Mouse (Mus musculus) limb, embryonic 10.5 days (tissue): ENCODE measurements around the gene Celf2. TPM values are rescaled to one million over a fixed set of nuclear protein-coding genes. Genes with fewer than 3 reads are reported as not detected.
"Not testable (repeated sequence)": the region's sequence is repeated elsewhere in the genome, so short reads cannot be mapped to it uniquely, and the experiment has no call there.

Experiments used
- DNase-seq: peaks from one replicate; pipeline ENCODE4 v3.0.0-alpha.2; 2017; ENCODE audit warnings: low spot score
- H3K27ac ChIP-seq: fragments of 300-500 bp; sonication (generic); 2 replicates; pipeline ENCODE4 v1.5.1; 2016; ENCODE audit warnings: mild to moderate bottlenecking
- H3K27me3 ChIP-seq: fragments of 300-500 bp; sonication (generic); 2 replicates; pipeline ENCODE4 v1.6.1; 2016; ENCODE audit warnings: low read depth, mild to moderate bottlenecking; ENCODE audit not compliant: poor library complexity, severe bottlenecking
- H3K36me3 ChIP-seq: fragments of 300-500 bp; sonication (generic); 2 replicates; pipeline ENCODE4 v1.6.1; 2016; ENCODE audit warnings: mild to moderate bottlenecking, moderate library complexity
- H3K4me1 ChIP-seq: fragments of 300-500 bp; sonication (generic); 2 replicates; pipeline ENCODE4 v1.6.1; 2016
- H3K4me3 ChIP-seq: fragments of 300-500 bp; sonication (generic); 2 replicates; pipeline ENCODE4 v1.5.1; 2016; ENCODE audit warnings: mild to moderate bottlenecking, moderate library complexity
- H3K9me3 ChIP-seq: fragments of 300-500 bp; sonication (generic); replicated peaks from 2 replicates; pipeline ENCODE4 v1.6.1; 2016; ENCODE audit warnings: mild to moderate bottlenecking
- WGBS: fragments of 180-500 bp; shearing (Covaris S2); methylation state at CpG from one replicate; pipeline ENCODE4 v1.1.7; 2016; 5-methylcytosine and 5-hydroxymethylcytosine counted together
- polyA plus RNA-seq: library from polyadenylated mRNA; unstranded; fragments of >200 nt; fragmentation: Nextera tagmentation; extraction: Ambion mirVana; gene quantifications from 2 replicates; pipeline ENCODE4 v1.2.1, GENCODE M21; 2016

Gene Celf2
- polyA plus RNA-seq, 1 experiment from 2014 or later = 16.2 TPM

DNA sequence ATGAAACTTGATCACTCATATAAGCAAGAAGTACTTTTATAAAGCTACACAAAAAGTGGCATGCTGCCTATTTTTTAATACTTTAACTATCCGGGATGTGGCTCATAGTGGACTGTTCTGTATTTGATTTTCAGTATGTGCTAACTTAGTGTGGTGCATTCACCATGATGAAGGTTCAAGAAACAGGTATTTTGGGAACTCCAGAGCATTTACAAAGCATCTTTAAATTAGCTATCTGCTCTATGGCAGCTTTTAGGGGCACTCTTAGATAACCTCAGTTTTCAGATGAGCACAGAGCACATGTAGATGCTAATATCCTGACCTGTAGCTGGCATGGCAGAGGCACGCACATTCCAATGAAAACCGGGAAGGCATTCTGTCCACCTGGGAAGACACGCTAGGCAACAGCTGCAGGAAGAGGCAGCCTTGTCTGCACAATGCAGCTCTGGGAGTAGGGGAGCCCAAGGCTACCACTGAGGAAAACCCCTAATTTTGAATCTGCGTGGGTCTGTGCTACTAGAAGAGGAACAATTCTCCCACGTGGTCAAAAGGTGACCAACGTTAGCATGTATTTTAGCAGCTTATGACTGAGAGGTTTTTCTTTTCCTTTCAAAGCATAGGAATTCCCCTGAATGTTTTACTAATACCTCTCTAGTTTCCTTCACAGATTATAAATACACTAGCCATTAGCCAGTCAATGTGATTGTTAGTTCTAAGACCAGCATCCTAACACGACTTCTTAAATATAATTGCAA, 911.1 kb downstream of the Celf2 start:
- 85% methylated on average over 8 of the region's 8 CpGs for WGBS
- H3K27ac ChIP-seq = no peak overlapping the region

DNA sequence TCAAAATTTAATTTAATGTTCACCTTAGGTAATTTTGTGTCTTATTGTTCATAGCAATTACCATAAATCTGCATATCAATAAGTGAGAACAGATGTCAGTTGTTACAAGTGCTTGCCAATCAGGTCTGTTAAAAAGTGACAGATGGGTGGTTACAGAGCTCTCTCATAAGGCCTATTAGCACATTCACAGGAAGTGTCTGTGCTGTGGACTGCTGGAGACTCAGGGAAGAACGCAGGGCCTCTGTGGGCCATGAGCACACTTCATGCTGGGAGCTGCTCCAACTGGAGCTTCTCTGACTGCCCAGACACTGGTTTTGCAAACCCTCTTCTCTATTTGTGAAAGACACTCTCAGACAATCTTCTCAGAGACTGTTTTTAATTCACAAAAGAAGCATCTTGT, 914.6 kb downstream of the Celf2 start:
- no peak overlapping the region for H3K4me3 ChIP-seq
- no peaks in the 10 kb centered on the region for H3K36me3 ChIP-seq
- H3K9me3 ChIP-seq = no peaks in the 10 kb centered on the region
- 3% methylated on average over 1 of the region's 1 CpGs for WGBS
- H3K27ac ChIP-seq = no peak overlapping the region
- H3K4me1 ChIP-seq = peaks cover 18% of the 10 kb centered on the region
- no peak for DNase-seq
- no peaks in the 10 kb centered on the region for H3K27me3 ChIP-seq

More for the DNA sequence above, 911.1 kb downstream of the Celf2 start:
- no peaks in the 10 kb centered on the region for H3K9me3 ChIP-seq
- H3K27me3 ChIP-seq = no peaks in the 10 kb centered on the region
- no peak overlapping the region for H3K4me3 ChIP-seq
- H3K36me3 ChIP-seq = no peaks in the 10 kb centered on the region
- DNase-seq = no peak
- H3K4me1 ChIP-seq = peaks cover 18% of the 10 kb centered on the region

DNA sequence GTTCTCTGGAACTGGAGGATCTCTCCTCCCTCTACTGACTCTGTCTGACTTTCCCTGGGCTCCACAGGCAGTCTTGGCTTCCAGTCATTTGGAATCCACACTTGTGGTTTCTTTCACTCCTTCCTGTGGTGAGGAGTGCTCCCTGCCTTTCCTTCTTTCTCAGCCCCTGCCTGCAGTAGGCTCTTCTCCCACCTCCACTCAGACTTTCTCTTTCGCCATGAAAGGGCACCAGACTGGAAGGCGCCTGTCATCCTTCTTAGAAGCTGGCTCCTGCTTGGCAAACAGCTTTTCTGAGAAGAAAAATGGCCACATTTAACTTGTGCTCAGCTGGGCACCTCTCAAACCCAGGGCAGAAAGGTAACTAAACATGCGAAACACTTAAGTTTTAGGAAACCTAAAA, 915.2 kb downstream of the Celf2 start:
- Histone ChIP-seq H3K4me1 (peaks cover 18% of the 10 kb centered on the region), H3K9me3 (no peaks in the 10 kb centered on the region), H3K36me3 (no peaks in the 10 kb centered on the region), H3K27me3 (no peaks in the 10 kb centered on the region), H3K27ac (peak overlapping the region; percentile 64; the same call in 1 of the 2 replicates), H3K4me3 (no peak overlapping the region)
- DNase-seq = no peak
- 55% methylated on average over 3 of the region's 3 CpGs for WGBS

DNA sequence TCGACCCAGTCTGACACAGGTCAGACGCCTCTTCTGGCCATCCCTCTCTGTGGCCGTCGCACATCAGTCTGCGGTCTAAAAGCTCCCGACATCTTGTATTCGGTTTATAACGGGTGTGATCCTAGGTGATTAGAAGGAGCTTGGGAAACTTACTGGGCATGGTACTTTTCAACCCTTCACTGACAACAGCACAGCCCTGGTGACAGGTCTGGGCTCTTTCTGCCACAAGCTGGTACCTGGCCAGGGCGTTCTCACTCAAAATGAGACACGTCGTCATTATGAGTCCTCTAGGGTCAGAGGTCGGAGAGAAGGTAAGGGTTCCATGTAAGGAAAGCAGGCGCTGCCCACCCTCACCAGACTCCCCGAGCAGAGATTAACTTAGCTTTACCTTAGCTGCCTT, 915.6 kb downstream of the Celf2 start:
- Histone ChIP-seq H3K4me1 (peaks cover 18% of the 10 kb centered on the region), H3K27me3 (no peaks in the 10 kb centered on the region), H3K4me3 (no peak overlapping the region), H3K36me3 (no peaks in the 10 kb centered on the region), H3K9me3 (no peaks in the 10 kb centered on the region), H3K27ac (peak overlapping the region; percentile 64; the same call in 1 of the 2 replicates)
- 60% methylated on average over 14 of the region's 14 CpGs for WGBS
- no peak for DNase-seq

DNA sequence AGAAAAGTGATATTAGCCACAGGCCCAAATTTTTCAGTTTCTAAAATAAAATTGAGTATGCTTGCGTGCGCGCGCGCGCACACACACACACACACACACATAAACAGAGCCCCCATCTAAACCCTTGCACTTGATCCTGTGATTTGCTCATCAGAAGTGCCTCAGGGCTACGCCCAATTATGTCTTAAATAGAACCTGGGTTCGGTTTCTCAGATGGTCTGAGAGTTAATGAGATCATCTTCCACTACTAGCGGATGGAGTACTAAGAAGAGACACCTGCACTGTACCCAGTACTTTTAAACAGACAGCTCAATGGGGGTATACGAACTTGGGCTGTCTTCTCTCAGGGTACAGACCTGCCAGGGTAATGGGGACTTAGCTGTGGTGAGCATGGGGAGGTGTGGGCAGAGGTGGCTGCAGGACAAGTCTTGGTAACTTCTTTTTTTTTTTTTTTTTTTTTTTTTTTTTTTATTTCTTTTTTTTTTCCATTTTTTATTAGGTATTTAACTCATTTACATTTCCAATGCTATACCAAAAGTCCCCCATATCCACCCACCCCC, 923.2 kb downstream of the Celf2 start:
- Histone ChIP-seq H3K27me3 (no peaks in the 10 kb centered on the region), H3K27ac (no peak overlapping the region)
- WGBS = 96% methylated on average over 10 of the region's 10 CpGs

DNA sequence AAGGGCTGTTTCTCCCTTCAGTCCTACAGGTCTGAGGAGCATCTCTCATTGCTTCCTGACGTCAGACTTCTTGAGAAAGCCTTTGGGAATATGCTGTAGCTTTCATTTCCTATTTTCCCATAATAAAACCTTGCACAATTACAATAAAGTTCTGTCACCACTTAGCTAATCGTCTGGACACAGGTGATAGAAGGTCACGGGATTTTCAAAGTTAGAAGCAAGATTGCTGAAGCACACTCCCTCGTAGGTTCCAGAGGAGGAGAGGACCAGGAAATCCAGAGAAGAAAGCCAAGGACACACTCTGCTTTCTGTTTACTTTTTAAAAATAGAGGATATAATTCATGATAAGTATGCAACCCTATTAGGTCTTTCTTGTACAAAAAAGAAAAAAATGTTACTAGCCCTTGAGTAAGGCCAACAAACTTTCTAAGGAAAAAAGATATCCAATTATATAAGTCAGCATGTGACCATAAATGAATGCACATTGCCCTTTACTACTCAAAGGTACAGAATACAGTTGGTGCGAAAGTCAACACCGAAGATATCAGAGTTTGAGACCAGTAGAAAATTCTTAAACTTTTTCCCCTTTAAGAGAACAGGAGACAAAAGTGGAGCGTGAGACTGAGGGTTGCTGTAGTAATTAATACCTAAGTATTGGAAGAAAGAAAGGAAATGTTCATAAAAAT, 924.2 kb downstream of the Celf2 start:
- H3K4me1 ChIP-seq = no peaks in the 10 kb centered on the region
- no peaks in the 10 kb centered on the region for H3K9me3 ChIP-seq
- no peaks in the 10 kb centered on the region for H3K36me3 ChIP-seq
- H3K4me3 ChIP-seq = no peak overlapping the region
- WGBS = 82% methylated on average over 7 of the region's 7 CpGs
- H3K27ac ChIP-seq = no peak overlapping the region
- H3K27me3 ChIP-seq = no peaks in the 10 kb centered on the region
- no peak for DNase-seq

More for the DNA sequence above, 923.2 kb downstream of the Celf2 start:
- Histone ChIP-seq H3K4me3 (no peak overlapping the region), H3K36me3 (no peaks in the 10 kb centered on the region), H3K4me1 (no peaks in the 10 kb centered on the region), H3K9me3 (no peaks in the 10 kb centered on the region)
- DNase-seq = no peak

DNA sequence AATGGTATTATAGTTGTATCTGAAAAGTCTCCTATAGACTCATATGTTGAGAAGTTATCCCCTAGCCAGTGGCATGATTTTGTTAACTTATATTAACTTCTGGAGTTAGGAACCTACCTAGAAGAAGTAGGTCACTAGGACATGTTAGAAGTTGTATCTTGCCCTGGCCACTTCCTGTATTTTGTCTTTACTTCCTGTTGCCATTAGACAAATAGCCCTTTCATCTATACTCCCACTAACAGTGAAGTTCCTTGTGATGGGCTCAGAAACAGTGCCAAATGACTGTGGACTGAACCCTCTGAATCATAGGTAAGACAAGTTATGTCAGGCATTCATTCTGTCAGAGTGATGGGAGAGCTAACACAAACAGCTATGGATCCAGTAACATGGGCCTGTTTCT, 926.7 kb downstream of the Celf2 start:
- no peak overlapping the region for H3K4me3 ChIP-seq
- no peak for DNase-seq
- no peaks in the 10 kb centered on the region for H3K36me3 ChIP-seq
- no peaks in the 10 kb centered on the region for H3K9me3 ChIP-seq
- no peak overlapping the region for H3K27ac ChIP-seq
- H3K4me1 ChIP-seq = no peaks in the 10 kb centered on the region
- no peaks in the 10 kb centered on the region for H3K27me3 ChIP-seq

DNA sequence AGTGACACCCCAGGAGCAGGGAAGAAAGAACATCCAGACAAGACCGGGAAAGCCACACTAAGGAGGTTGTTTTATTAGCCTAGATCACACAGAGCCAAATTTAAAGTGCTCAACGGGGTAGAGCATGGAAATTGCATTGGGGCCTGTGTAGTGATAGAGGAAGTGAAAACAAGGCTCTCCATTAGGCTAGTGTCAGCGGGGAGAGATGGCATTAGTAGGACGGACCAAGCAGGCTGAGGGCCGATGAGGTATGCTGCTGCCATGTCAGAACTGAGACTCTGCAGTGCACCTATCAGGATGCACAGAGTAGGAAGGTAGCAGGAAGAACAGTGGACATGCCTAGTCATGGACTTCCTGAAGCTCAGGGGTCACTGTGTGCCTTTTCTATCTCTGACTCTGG, 929.3 kb downstream of the Celf2 start:
- WGBS = 68% methylated on average over 5 of the region's 5 CpGs

DNA sequence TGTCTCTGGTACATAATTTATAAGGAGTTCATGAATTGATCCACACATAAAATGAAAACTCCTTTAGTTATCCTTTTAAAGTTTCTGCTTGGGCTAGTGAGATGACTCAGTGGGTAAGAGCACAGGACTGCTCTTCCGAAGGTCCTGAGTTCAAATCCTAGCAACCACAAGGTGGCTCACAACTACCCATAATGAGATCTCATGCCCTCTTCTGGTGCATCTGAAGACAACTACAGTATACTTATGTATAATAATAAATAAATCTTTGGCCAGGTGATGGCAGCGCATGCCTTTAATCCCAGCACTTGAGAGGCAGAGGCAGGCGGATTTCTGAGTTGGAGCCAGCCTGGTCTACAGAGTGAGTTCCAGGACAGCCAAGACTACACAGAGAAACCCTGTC, 934.0 kb downstream of the Celf2 start:
- H3K4me3 ChIP-seq, H3K27me3 ChIP-seq, H3K36me3 ChIP-seq, H3K4me1 ChIP-seq, H3K27ac ChIP-seq, DNase-seq, H3K9me3 ChIP-seq: not testable (repeated sequence)
- WGBS = 96% methylated on average over 3 of the region's 3 CpGs

More for the DNA sequence above, 929.3 kb downstream of the Celf2 start:
- H3K9me3 ChIP-seq = no peaks in the 10 kb centered on the region
- DNase-seq = no peak
- H3K4me1 ChIP-seq = no peaks in the 10 kb centered on the region
- no peak overlapping the region for H3K4me3 ChIP-seq
- H3K27me3 ChIP-seq = no peaks in the 10 kb centered on the region
- no peak overlapping the region for H3K27ac ChIP-seq
- no peaks in the 10 kb centered on the region for H3K36me3 ChIP-seq

DNA sequence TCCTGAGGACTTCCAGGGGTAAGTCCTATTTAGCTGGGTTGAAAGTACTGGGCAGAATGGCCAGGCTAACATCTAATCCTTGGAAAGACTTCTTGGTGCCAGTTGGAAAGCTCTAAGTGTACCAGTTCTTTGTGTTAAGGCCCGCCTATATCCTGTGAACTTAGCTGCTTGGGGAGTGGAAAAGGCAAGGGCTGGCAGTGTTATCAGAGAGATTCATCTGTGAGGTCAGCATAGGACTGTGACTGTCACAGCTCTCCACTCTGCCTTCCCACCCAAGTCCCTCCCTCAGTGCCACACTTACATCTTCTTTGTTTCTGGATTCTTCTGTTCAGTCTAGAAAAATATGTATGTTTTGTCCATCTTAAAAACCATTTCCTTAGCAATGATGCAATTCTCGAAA, 935.7 kb downstream of the Celf2 start:
- Histone ChIP-seq H3K36me3 (no peaks in the 10 kb centered on the region), H3K9me3 (no peaks in the 10 kb centered on the region), H3K27ac (no peak overlapping the region), H3K4me1 (no peaks in the 10 kb centered on the region), H3K4me3 (no peak overlapping the region), H3K27me3 (no peaks in the 10 kb centered on the region)
- no peak for DNase-seq
- 81% methylated on average over 2 of the region's 2 CpGs for WGBS

DNA sequence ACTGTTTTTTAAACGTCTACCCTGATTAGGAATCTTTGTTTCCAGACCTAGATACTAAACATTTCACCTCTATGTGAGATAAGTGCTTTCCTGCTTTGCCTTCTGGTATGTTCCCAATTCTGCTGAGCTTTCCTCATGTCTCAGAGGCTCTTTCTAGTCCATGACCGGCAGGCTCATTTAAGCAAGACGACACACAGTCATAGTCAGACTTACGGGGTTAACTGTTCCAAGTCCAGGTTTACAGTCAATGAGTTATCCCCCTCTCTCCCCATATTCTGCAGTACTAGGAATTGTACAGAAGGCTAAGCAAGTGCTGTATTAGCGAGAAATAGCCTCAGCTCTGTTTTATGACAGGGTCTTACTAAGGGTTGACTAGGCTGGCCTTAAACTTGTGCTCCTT, 936.4 kb downstream of the Celf2 start:
- Histone ChIP-seq H3K4me3 (no peak overlapping the region), H3K36me3 (no peaks in the 10 kb centered on the region), H3K4me1 (no peaks in the 10 kb centered on the region), H3K27ac (no peak overlapping the region), H3K27me3 (no peaks in the 10 kb centered on the region), H3K9me3 (no peaks in the 10 kb centered on the region)
- DNase-seq = no peak
- WGBS = 80% methylated on average over 5 of the region's 5 CpGs

DNA sequence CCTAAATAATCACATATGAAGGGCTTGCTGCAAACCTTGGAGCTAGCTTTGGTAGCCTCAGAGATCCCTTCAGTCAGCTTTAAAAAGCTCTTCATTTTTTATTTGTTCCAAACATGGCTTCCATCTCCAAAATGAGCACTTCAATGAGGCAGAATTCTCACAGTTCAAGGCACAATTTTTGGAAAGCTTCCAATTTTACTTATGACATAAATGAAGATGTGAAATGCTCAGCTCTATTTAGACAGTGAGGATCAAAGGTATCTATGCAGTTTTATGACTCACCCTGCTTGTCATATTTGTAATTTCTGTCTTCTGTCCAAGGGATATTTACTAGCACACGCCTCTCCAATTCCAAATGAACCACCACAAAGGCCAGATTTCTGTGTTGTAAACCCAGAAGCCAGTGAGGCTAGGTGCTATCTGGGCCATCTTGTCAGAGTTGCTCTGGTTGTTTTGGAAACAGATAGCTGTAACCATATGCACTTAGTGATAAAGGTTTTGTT, 940.3 kb downstream of the Celf2 start:
- no peak overlapping the region for H3K4me3 ChIP-seq
- no peak overlapping the region for H3K27ac ChIP-seq
- H3K27me3 ChIP-seq = no peaks in the 10 kb centered on the region
- H3K4me1 ChIP-seq = no peaks in the 10 kb centered on the region
- WGBS = 69% methylated on average over 1 of the region's 1 CpGs
- no peaks in the 10 kb centered on the region for H3K9me3 ChIP-seq
- DNase-seq = no peak
- H3K36me3 ChIP-seq = no peaks in the 10 kb centered on the region

DNA sequence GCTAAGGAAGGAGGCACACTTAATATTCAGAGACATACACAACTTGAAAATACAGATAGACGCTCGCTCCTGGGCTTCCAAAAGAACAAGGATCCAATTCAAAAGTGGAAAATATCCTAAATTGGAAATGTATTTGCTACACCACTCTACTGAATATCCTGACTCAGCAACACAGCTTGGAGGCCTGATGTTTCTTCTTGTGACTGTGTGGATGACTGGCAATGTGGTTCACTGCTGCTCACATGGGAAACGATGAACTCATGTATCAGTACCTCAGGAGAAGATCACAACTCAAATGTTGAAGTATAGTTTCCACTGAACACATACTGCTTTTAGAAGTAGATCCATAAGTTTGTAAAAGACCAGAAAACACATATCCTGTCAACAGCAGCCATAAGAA, 944.2 kb downstream of the Celf2 start:
- WGBS = 97% methylated on average over 3 of the region's 3 CpGs
- no peak for DNase-seq
- Histone ChIP-seq H3K4me1 (no peaks in the 10 kb centered on the region), H3K27me3 (no peaks in the 10 kb centered on the region), H3K36me3 (no peaks in the 10 kb centered on the region), H3K4me3 (no peak overlapping the region), H3K9me3 (no peaks in the 10 kb centered on the region), H3K27ac (no peak overlapping the region)
